Mouse (Mus musculus) liver, adult (tissue): ENCODE results near the gene Ddx39b.

Experiments used
- GATA4 ChIP-seq: IDR thresholded peaks from 2 replicates; pipeline ENCODE4 v1.6.1; 2014; ENCODE audit warnings: mild to moderate bottlenecking, low read length; ENCODE audit not compliant: insufficient replicate concordance

Ddx39b gene

GRCm38 (mm10) chr17:35258492-35259478 lies 17.2 kb downstream of the Ddx39b start:
- TF ChIP-seq GATA4 = no peak

- no peak for TF ChIP-seq GATA4
Observed at GRCm38 (mm10) chr17:35259621-35260020, 18.1 kb downstream of the Ddx39b start.

- TF ChIP-seq GATA4 = no peak
Observed at GRCm38 (mm10) chr17:35261651-35262050, 20.1 kb downstream of the Ddx39b start.

GRCm38 (mm10) chr17:35262664-35263522 lies 21.3 kb downstream of the Ddx39b start, which contains the start of gene H2-D1:
Gene H2-D1, plus strand, starts transcription at chr17:35262730.
- no peak for TF ChIP-seq GATA4

GRCm38 (mm10) chr17:35263523-35263883 lies 22.0 kb downstream of the Ddx39b start:
- no peak for TF ChIP-seq GATA4

GRCm38 (mm10) chr17:35267399-35268086 lies 26.0 kb downstream of the Ddx39b start:
- TF ChIP-seq GATA4 = no peak

GRCm38 (mm10) chr17:35269653-35270347 lies 28.3 kb downstream of the Ddx39b start:
- TF ChIP-seq GATA4 = no peak

- no peak for TF ChIP-seq GATA4
Observed at GRCm38 (mm10) chr17:35272249-35272648, 30.7 kb downstream of the Ddx39b start.

- TF ChIP-seq GATA4 = no peak
Observed at GRCm38 (mm10) chr17:35274770-35275169, 33.2 kb downstream of the Ddx39b start.

- no peak for TF ChIP-seq GATA4
Observed at GRCm38 (mm10) chr17:35276304-35276864, 34.8 kb downstream of the Ddx39b start.

- TF ChIP-seq GATA4 = no peak
Observed at GRCm38 (mm10) chr17:35278049-35278448, 36.5 kb downstream of the Ddx39b start.

GRCm38 (mm10) chr17:35278957-35279688 lies 37.6 kb downstream of the Ddx39b start:
- no peak for TF ChIP-seq GATA4

GRCm38 (mm10) chr17:35280276-35280675 lies 38.7 kb downstream of the Ddx39b start:
- TF ChIP-seq GATA4 = no peak
